Mouse (Mus musculus) embryonic facial prominence, embryonic 10.5 days (tissue): Measurements from ENCODE around the gene Tmem131l. TPM values are rescaled to one million over a fixed set of nuclear protein-coding genes. Genes with fewer than 3 reads are reported as not detected.

Experiments
- DNase-seq: peaks from one replicate; pipeline ENCODE4 v3.0.0-alpha.2; 2017; ENCODE audit warnings: low spot score
- H3K27ac ChIP-seq: fragments of 300-500 bp; sonication (generic); replicated peaks from 2 replicates; pipeline ENCODE4 v1.5.1; 2016; ENCODE audit warnings: mild to moderate bottlenecking
- H3K27me3 ChIP-seq: fragments of 300-500 bp; sonication (generic); replicated peaks from 2 replicates; pipeline ENCODE4 v1.6.1; 2016; ENCODE audit warnings: low read depth, mild to moderate bottlenecking; ENCODE audit not compliant: poor library complexity, severe bottlenecking
- H3K36me3 ChIP-seq: fragments of 300-500 bp; sonication (generic); replicated peaks from 2 replicates; pipeline ENCODE4 v1.6.1; 2016; ENCODE audit warnings: mild to moderate bottlenecking, moderate library complexity
- H3K4me1 ChIP-seq: fragments of 300-500 bp; sonication (generic); 2 replicates; pipeline ENCODE4 v1.6.1; 2016
- H3K4me3 ChIP-seq: fragments of 300-500 bp; sonication (generic); 2 replicates; pipeline ENCODE4 v1.5.1; 2016; ENCODE audit warnings: mild to moderate bottlenecking, moderate library complexity
- H3K9me3 ChIP-seq: fragments of 300-500 bp; sonication (generic); 2 replicates; pipeline ENCODE4 v1.6.1; 2016; ENCODE audit warnings: mild to moderate bottlenecking
- WGBS: fragments of 180-500 bp; shearing (Covaris S2); methylation state at CpG from one replicate; pipeline ENCODE4 v1.1.7; 2016; 5-methylcytosine and 5-hydroxymethylcytosine counted together
- polyA plus RNA-seq: library from polyadenylated mRNA; unstranded; fragments of >200 nt; fragmentation: Nextera tagmentation; extraction: Ambion mirVana; gene quantifications from 2 replicates; pipeline ENCODE4 v1.2.1, GENCODE M21; 2016

Gene Tmem131l
- polyA plus RNA-seq, 1 experiment from 2014 or later = 82.6 TPM

DNA sequence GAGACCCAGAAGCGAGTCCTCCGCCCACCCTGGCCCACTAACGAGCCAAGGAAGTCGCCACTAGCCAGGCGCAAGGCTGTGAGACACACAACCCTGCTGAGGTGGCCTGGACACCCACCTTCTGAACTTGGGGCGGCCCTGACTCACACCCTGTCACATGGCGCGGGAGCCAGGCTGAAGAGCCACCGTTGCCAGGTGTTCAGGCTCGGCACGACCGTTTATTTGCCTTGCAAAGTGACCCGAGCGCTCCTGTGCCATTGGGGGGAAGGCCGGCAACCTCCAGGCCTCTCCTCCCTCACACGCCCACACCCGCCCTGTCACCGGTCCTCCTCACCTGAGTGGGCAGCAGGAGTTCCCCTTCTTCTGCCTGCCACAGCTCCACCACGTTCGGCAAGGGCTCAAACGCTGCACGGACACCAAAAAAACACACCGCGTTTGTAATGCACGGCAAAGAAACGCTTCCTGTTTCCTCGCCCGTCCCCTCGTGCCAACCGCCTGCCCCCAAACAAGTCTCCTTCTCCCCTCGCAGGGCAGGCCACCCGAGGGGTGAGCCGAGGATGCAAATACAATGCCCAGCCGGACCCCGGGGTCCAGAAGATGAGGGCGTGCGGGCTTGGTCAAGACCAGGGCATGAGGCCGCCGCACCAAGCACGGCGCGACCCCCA lies 862 bp downstream of the Tmem131l start:
- WGBS = under 1% methylated on average over 42 of the region's 42 CpGs
- peak; percentile 74 for DNase-seq
- peaks cover 50% of the 10 kb centered on the region for H3K4me1 ChIP-seq
- H3K9me3 ChIP-seq = no peaks in the 10 kb centered on the region
- H3K27me3 ChIP-seq = 0 out of 2 replicates have a peak, but pooled peaks cover 6% of the 10 kb centered on the region
- H3K27ac ChIP-seq = peak overlapping the region; percentile 97
- H3K4me3 ChIP-seq = peak overlapping the region; percentile 98
- peaks cover 33% of the 10 kb centered on the region for H3K36me3 ChIP-seq

GRCm38 (mm10) chr3:84038126-84038525 lies 1.8 kb downstream of the Tmem131l start:
- H3K27me3 ChIP-seq = 0 out of 2 replicates have a peak, but pooled peaks cover 6% of the 10 kb centered on the region
- H3K27ac ChIP-seq = no peak overlapping the region
- 47% methylated on average over 1 of the region's 1 CpGs for WGBS
- DNase-seq = no peak
- peaks cover 43% of the 10 kb centered on the region for H3K36me3 ChIP-seq
- peaks cover 60% of the 10 kb centered on the region for H3K4me1 ChIP-seq
- no peaks in the 10 kb centered on the region for H3K9me3 ChIP-seq
- peak overlapping the region; percentile 98 for H3K4me3 ChIP-seq

- no peaks in the 10 kb centered on the region for H3K9me3 ChIP-seq
- DNase-seq = no peak
- H3K36me3 ChIP-seq = peaks cover 48% of the 10 kb centered on the region
- H3K4me1 ChIP-seq = peaks cover 64% of the 10 kb centered on the region
- H3K4me3 ChIP-seq = peak overlapping the region; percentile 98
- 88% methylated on average over 3 of the region's 3 CpGs for WGBS
- H3K27ac ChIP-seq = no peak overlapping the region
- 0 out of 2 replicates have a peak, but pooled peaks cover 6% of the 10 kb centered on the region for H3K27me3 ChIP-seq
These were observed 2.4 kb downstream of the Tmem131l start for GRCm38 (mm10) chr3:84037536-84037935.

DNA sequence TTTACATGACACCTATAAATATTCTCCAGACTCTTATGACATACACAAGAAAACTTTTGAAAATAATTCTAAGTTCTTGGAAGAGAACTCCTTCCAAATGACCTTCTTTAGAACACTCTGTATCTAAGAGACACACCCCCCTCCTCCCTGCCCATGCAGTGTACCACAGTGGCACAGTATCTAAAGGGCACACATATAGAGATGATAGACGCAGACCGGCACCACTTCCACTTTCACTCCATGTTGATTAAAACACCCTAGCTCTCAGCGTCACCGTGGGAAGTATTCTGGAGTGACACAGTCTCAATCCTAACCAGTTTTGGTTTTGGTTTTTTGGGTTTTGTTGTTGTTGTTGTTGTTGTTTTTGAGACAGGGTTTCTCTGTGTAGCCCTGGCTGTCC lies 3.1 kb downstream of the Tmem131l start:
- Histone ChIP-seq H3K27ac (no peak overlapping the region), H3K4me3 (no peak overlapping the region), H3K9me3 (no peaks in the 10 kb centered on the region), H3K27me3 (0 out of 2 replicates have a peak, but pooled peaks cover 3% of the 10 kb centered on the region), H3K36me3 (peaks cover 52% of the 10 kb centered on the region), H3K4me1 (peaks cover 66% of the 10 kb centered on the region)
- DNase-seq = no peak
- 97% methylated on average over 4 of the region's 4 CpGs for WGBS

GRCm38 (mm10) chr3:84035728-84036364 lies 4.1 kb downstream of the Tmem131l start:
- no peaks in the 10 kb centered on the region for H3K27me3 ChIP-seq
- 89% methylated on average over 6 of the region's 6 CpGs for WGBS
- DNase-seq = no peak
- H3K27ac ChIP-seq = no peak overlapping the region
- H3K36me3 ChIP-seq = peaks cover 63% of the 10 kb centered on the region
- no peak overlapping the region for H3K4me3 ChIP-seq
- peaks cover 65% of the 10 kb centered on the region for H3K4me1 ChIP-seq
- H3K9me3 ChIP-seq = no peaks in the 10 kb centered on the region

DNA sequence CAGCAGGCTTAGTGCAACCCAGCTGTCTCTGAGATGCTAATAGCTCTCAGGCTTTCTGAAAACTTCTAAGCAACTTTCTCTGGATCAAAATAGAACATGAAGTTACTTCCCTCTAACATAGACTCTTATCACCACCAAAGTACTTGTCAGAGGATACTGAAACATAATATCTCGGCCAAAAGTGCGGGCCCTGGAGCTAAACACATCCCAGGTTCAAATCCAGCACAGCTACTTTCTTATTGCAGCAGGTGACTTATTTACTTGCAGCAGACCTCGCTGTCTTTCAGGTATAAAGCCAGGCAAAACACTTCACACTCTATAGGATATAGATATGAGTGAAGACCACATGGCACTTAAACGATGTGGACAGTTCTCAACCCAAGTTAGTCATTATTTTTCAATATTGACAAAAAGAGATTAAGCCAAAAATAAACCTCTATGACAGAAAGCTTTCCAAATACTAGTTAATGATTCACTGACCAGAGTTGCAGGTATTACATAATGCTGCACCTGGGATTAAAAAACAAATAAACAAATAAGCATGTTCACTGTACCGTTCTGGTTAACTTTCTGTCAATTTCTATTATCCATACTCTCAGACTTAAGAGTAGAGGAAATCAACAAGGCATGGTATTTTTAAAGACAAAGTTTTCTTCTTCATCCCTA lies 5.7 kb downstream of the Tmem131l start:
- H3K4me3 ChIP-seq = no peak overlapping the region
- 88% methylated on average over 5 of the region's 5 CpGs for WGBS
- DNase-seq = no peak
- H3K36me3 ChIP-seq = peaks cover 79% of the 10 kb centered on the region
- H3K27ac ChIP-seq = no peak overlapping the region
- H3K4me1 ChIP-seq = peaks cover 58% of the 10 kb centered on the region
- H3K27me3 ChIP-seq = no peaks in the 10 kb centered on the region
- H3K9me3 ChIP-seq = no peaks in the 10 kb centered on the region

DNA sequence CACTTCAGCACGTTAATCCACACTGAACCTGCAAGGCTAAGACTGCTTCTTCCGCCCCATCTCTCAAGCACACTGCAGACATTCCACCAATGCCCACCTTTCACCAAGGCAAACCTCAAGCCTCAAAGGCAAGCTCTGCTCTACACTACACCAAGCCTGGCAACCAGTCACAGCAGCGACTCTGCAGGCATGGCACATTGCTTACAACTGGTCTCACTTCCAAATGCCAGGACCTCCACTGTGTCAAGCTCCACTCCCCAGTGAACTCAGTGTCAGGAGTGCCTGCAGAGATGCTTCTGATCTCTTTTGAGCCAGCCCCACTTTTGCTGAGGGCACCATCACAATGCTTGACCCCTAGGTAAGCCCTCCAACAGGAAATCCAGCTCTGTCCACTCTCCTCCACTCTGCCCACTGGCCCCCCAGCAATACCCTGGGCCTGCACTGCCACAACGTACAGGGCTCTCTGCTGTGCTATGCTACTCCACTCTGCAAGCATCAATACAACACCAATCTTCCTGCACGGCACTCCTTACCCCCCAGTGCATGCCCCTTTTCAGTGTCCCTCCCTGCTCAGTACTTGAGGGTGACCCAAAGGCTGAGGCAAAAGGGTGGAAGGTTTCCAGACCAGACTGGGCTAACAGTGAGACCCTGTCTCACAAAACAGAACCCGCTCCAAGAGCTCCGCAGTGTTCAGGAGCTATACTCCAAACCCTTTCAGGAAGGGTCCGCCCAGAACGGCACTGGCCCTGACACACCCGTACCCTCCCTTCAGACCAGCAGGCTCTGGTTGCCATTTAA lies 6.8 kb downstream of the Tmem131l start:
- DNase-seq = no peak
- peaks cover 90% of the 10 kb centered on the region for H3K36me3 ChIP-seq

GRCm38 (mm10) chr3:84032419-84032818 lies 7.6 kb downstream of the Tmem131l start:
- H3K4me3 ChIP-seq = no peak overlapping the region
- DNase-seq = no peak
- H3K27me3 ChIP-seq = no peaks in the 10 kb centered on the region
- no peak overlapping the region for H3K27ac ChIP-seq
- 84% methylated on average over 5 of the region's 5 CpGs for WGBS
- peaks cover 93% of the 10 kb centered on the region for H3K36me3 ChIP-seq
- peaks cover 44% of the 10 kb centered on the region for H3K4me1 ChIP-seq
- H3K9me3 ChIP-seq = no peaks in the 10 kb centered on the region

More for the DNA sequence above, 6.8 kb downstream of the Tmem131l start:
- H3K4me3 ChIP-seq = no peak overlapping the region
- no peaks in the 10 kb centered on the region for H3K27me3 ChIP-seq
- no peaks in the 10 kb centered on the region for H3K9me3 ChIP-seq
- peaks cover 51% of the 10 kb centered on the region for H3K4me1 ChIP-seq
- WGBS = 76% methylated on average over 10 of the region's 10 CpGs
- H3K27ac ChIP-seq = peak overlapping the region; percentile 44

DNA sequence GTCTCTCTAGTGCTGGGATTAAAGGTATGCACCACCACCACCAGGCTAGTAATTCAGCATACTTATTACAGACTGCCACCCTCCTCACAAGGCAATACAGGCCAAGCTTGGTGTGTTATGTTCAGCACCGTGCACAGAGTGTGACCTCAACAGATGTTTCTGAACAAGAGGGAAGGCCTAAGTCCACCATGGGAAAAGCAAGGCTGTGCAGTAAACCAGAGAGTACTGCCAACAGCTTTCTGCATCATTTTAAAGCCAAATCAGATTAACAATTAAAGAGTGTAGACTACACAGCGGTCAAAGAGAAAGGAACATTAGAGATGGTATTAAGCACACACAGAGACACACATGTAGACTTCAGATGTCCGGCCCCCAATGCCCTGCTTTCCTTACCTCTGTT lies 8.8 kb downstream of the Tmem131l start:
- peaks cover 93% of the 10 kb centered on the region for H3K36me3 ChIP-seq
- H3K9me3 ChIP-seq = no peaks in the 10 kb centered on the region
- no peak for DNase-seq
- WGBS = 91% methylated on average over 3 of the region's 3 CpGs
- no peaks in the 10 kb centered on the region for H3K27me3 ChIP-seq
- peaks cover 46% of the 10 kb centered on the region for H3K4me1 ChIP-seq
- H3K4me3 ChIP-seq = no peak overlapping the region
- no peak overlapping the region for H3K27ac ChIP-seq

DNA sequence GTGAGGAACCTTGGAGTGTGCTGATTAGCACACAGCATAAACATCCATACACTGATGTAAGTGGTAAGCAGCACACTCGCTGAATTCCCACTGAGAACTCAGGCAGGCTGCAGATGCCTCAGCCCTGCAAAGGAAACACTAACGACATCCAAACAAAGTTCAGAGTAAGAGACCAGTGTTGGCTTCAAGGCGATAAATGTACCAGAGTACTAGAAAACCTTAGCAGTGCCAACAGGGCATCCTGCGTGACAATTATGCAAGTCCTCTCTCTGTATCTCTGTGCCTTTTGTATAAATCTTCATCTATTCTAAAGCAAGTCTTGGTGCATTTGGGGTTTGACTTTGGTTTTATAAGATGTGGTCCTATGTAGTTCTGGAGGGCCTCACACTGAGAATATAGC lies 11.0 kb downstream of the Tmem131l start:
- peaks cover 41% of the 10 kb centered on the region for H3K4me1 ChIP-seq
- H3K4me3 ChIP-seq = no peak overlapping the region
- 88% methylated on average over 4 of the region's 4 CpGs for WGBS
- no peaks in the 10 kb centered on the region for H3K9me3 ChIP-seq
- H3K27me3 ChIP-seq = no peaks in the 10 kb centered on the region
- no peak for DNase-seq
- no peak overlapping the region for H3K27ac ChIP-seq
- peaks cover 92% of the 10 kb centered on the region for H3K36me3 ChIP-seq

DNA sequence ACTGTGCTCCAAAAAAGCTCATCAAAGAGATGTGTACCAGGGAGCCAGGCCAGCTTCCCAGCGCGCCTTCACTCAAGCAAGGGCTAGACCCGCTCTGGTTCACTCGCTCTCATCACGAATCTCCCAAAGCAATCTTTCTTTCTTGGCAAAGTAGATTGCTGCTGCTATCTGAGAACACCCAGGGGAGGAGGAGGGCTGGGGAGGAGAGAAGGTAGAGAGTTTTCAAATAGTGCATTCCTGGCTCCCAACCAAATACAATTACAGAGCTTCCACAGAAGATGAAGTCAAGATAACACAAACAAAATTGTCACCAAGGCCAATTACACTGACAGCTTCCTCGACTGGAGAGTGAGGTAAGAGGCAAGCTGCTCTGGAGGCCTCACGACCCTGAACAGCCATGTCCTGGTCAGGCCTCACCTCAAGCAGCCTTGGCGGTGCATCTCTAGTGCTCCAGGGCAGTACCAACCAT lies 12.2 kb downstream of the Tmem131l start:
- Histone ChIP-seq H3K4me3 (no peak overlapping the region), H3K9me3 (no peaks in the 10 kb centered on the region), H3K27me3 (no peaks in the 10 kb centered on the region), H3K36me3 (peaks cover 89% of the 10 kb centered on the region), H3K4me1 (peaks cover 38% of the 10 kb centered on the region), H3K27ac (no peak overlapping the region)
- 76% methylated on average over 8 of the region's 8 CpGs for WGBS
- DNase-seq = no peak

GRCm38 (mm10) chr3:84024512-84025072 lies 15.4 kb downstream of the Tmem131l start:
- H3K4me1 ChIP-seq = peaks cover 67% of the 10 kb centered on the region
- H3K9me3 ChIP-seq = no peaks in the 10 kb centered on the region
- no peak overlapping the region for H3K4me3 ChIP-seq
- WGBS = 85% methylated on average over 12 of the region's 12 CpGs
- no peaks in the 10 kb centered on the region for H3K27me3 ChIP-seq
- DNase-seq = no peak
- no peak overlapping the region for H3K27ac ChIP-seq
- peaks cover 62% of the 10 kb centered on the region for H3K36me3 ChIP-seq
